Mouse (Mus musculus) testis, adult 2 months (tissue): ENCODE data around the gene Fgf23. TPM values are rescaled to one million over a fixed set of nuclear protein-coding genes. Genes with fewer than 3 reads are reported as not detected.

Experiments used
- H3K27ac ChIP-seq: fragments of 200-500 bp; 2 replicates; pipeline ENCODE4 v1.5.1; 2012; ENCODE audit warnings: low read depth, low read length; ENCODE audit not compliant: control insufficient read depth, insufficient read depth
- H3K27me3 ChIP-seq: fragments of 200-500 bp; 2 replicates; pipeline ENCODE4 v1.6.1; 2012; ENCODE audit warnings: mild to moderate bottlenecking, low read length, moderate library complexity; ENCODE audit not compliant: control insufficient read depth, insufficient read depth
- H3K36me3 ChIP-seq: fragments of 200-500 bp; 2 replicates; pipeline ENCODE4 v1.6.1; 2012; ENCODE audit warnings: mild to moderate bottlenecking, low read length; ENCODE audit not compliant: control insufficient read depth, insufficient read depth
- H3K4me1 ChIP-seq: fragments of 200-500 bp; 2 replicates; pipeline ENCODE4 v1.6.1; 2012; ENCODE audit warnings: low read length; ENCODE audit not compliant: control insufficient read depth, insufficient read depth
- H3K4me3 ChIP-seq: fragments of 200-500 bp; 2 replicates; pipeline ENCODE4 v1.5.1; 2012; ENCODE audit warnings: low read depth, mild to moderate bottlenecking, low read length, moderate library complexity, mixed read lengths; ENCODE audit not compliant: control insufficient read depth
- CTCF ChIP-seq: fragments of 200-500 bp; IDR thresholded peaks from 2 replicates; pipeline ENCODE4 v1.5.1; 2012; ENCODE audit warnings: low read depth, mild to moderate bottlenecking, inconsistent platforms, low read length, moderate library complexity; ENCODE audit not compliant: control insufficient read depth, insufficient read depth, insufficient replicate concordance
- POLR2A ChIP-seq: fragments of 200-500 bp; IDR thresholded peaks from 2 replicates; pipeline ENCODE4 v1.6.1; 2012; ENCODE audit warnings: low read depth, mild to moderate bottlenecking, inconsistent platforms, low read length, moderate library complexity; ENCODE audit not compliant: control insufficient read depth
- polyA plus RNA-seq: library from polyadenylated mRNA; depleted of rRNA; stranded (reverse); fragments of >200 nt; gene quantifications from 2 replicates; pipeline ENCODE4 v1.2.3, GENCODE M21; 2012; rRNA removed

Gene Fgf23
- polyA plus RNA-seq = 0.11 TPM in 1 of 2 replicates, not detected in the other

DNA sequence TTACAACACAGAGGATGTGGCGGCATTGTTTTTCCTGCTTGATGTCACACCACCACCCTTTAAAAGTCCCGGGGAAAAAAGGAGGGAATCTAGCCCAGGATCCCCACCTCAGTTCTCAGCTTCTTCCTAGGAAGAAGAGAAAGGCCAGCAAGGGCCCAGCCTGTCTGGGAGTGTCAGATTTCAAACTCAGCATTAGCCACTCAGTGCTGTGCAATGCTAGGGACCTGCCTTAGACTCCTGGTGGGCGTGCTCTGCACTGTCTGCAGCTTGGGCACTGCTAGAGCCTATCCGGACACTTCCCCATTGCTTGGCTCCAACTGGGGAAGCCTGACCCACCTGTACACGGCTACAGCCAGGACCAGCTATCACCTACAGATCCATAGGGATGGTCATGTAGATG lies at the start of gene Fgf23:
Gene Fgf23 (plus strand): TSS at position 86 of the 400 bp plus-strand sequence.
- H3K36me3 ChIP-seq = no peaks in the 10 kb centered on the region
- H3K4me1 ChIP-seq = no peaks in the 10 kb centered on the region
- H3K27me3 ChIP-seq = no peaks in the 10 kb centered on the region
- H3K27ac ChIP-seq = no peak within 1 kb of the TSS
- H3K4me3 ChIP-seq = no peak within 1 kb of the TSS
- no peak for TF ChIP-seq POLR2A
- no peak for TF ChIP-seq CTCF

DNA sequence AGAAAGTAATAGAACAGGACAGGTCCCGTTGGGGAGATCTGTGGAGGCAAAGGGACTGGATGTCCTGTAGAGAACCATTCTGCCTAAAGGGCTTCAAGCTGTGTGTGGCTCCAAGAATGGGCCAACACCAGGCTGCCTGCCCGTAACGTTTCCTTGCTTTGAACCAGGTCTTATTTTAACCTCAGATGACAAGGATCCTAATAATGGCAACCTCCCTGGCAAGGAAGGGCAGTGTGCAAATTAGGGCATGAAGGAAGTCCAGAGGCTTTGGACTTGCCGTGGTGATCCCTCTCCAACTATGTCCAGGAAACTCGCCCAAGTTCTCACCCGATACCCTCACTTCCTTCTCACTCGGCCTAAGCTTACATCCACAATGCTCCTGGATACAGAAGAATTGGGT lies 47.9 kb upstream of the Fgf23 start:
- Histone ChIP-seq H3K27ac (no peak overlapping the region), H3K4me3 (no peak overlapping the region), H3K4me1 (no peaks in the 10 kb centered on the region), H3K36me3 (no peaks in the 10 kb centered on the region), H3K27me3 (no peaks in the 10 kb centered on the region)
- no peak for TF ChIP-seq CTCF
- no peak for TF ChIP-seq POLR2A

DNA sequence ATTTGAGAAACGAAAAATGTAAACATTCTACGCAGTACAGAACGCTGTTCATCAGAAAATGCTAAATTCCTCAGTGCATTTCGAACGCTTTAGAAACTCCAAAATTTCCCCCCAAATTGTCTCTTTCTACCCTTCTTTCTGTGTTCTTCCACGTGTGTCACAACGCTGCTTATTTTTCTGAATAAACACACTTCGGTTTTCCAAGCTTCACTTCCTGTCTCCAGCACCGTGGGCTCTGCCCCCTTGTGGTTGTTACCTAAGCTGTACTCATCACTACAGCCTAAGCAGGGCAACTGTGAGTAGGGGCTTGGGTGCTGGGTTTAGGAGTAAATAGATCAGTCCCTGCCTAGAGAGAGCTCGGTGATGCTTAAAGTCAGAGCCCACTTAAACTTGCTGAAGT lies 37.9 kb upstream of the Fgf23 start:
- Histone ChIP-seq H3K27ac (no peak overlapping the region), H3K27me3 (no peaks in the 10 kb centered on the region), H3K4me1 (no peaks in the 10 kb centered on the region), H3K4me3 (no peak overlapping the region), H3K36me3 (no peaks in the 10 kb centered on the region)
- no peak for TF ChIP-seq CTCF
- TF ChIP-seq POLR2A = no peak

DNA sequence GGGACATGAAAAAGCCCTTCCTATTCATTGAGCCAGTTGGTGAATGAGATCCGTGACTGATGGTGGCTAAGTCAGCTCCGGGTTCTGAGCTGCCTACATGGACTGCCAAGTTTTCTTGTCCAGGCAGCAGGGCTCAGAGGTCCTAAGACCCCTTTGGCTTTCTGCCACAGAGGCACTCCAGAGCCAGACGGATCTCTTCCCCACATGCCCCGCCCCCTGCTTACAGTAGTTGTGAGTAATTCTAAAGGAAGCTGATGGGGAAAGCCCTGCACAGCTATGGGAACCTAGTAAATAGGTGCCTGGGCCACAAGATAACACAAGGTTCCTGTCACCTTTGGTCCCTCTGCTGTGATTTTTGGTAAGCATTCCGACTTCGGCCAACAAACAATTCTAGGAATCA lies 27.8 kb upstream of the Fgf23 start:
- Histone ChIP-seq H3K4me3 (no peak overlapping the region), H3K36me3 (no peaks in the 10 kb centered on the region), H3K27ac (no peak overlapping the region), H3K27me3 (no peaks in the 10 kb centered on the region), H3K4me1 (no peaks in the 10 kb centered on the region)
- TF ChIP-seq CTCF (no peak), POLR2A (no peak)

DNA sequence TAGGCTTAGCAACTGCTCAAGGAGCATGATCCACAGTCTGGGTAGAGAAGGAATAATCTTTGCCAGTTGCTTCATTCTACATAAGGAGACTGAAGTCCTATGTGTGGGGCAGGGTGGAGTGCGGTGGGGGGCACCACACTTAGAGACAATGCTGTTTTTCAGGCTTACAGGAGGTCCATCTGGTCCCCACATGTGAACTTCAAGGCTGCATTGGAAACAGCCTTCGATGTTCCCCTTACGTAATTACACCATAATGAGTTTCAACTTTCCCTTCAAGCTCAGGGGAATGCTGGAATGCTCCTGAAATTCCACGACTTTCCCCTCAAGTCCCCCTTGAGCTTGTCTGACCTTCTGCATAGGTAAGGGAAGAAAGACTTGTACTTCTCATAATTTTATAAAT lies 21.9 kb upstream of the Fgf23 start:
- no peak overlapping the region for H3K4me3 ChIP-seq
- no peak overlapping the region for H3K27ac ChIP-seq
- TF ChIP-seq CTCF = no peak
- no peak for TF ChIP-seq POLR2A
- no peaks in the 10 kb centered on the region for H3K4me1 ChIP-seq
- H3K27me3 ChIP-seq = no peaks in the 10 kb centered on the region
- H3K36me3 ChIP-seq = no peaks in the 10 kb centered on the region

DNA sequence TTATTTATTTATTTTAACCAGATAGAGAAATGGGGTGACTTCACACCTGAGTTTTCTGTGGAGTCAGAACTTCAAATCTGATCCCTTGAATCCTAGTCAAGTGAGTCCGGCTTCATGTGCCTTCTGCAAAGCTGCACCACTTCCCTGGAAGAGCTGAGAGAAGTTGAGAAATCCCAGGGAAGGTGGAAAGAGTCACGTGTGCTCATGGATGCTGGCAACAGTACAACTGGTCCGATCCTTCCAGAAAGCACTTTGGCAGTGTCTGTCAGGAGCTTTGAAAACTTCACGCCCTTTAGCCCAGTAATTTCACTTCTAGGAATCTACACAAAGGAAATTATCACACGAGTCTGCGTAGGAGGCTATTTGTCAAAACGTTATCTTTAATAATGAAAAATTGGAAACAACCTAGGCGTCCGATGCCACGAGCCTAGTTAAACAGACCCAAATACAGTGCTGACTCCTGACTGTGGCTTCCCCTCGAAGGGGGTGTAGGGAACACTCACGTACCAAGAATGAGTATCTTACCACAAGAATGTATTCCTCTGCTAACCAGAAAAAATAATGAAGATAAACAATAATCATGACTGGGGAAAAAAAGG lies 15.6 kb upstream of the Fgf23 start:
- Histone ChIP-seq H3K27me3 (no peaks in the 10 kb centered on the region), H3K27ac (no peak overlapping the region), H3K4me1 (no peaks in the 10 kb centered on the region), H3K4me3 (no peak overlapping the region), H3K36me3 (no peaks in the 10 kb centered on the region)
- TF ChIP-seq CTCF (no peak), POLR2A (no peak)

DNA sequence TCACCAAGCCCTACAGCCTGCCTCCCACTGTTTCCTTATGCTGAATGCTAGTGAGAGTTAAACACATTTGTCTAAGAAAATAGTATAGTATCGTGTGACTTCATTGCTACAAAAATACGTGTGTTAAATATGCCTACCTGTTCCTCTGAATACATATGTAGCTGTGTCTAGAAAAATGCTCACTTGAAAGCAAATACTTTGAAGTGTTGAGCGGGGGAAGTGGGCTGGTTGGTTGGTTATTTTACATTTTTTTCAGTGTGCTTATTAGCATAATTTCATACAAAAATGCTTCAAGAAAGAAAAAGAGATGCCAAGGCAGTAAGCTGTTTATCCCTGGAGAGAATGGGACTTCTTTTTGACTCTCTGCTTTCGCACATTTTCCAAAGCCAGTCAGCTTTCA lies 12.7 kb upstream of the Fgf23 start:
- no peak overlapping the region for H3K4me3 ChIP-seq
- H3K4me1 ChIP-seq = no peaks in the 10 kb centered on the region
- TF ChIP-seq CTCF (no peak), POLR2A (no peak)
- H3K27me3 ChIP-seq = no peaks in the 10 kb centered on the region
- no peak overlapping the region for H3K27ac ChIP-seq
- H3K36me3 ChIP-seq = no peaks in the 10 kb centered on the region

DNA sequence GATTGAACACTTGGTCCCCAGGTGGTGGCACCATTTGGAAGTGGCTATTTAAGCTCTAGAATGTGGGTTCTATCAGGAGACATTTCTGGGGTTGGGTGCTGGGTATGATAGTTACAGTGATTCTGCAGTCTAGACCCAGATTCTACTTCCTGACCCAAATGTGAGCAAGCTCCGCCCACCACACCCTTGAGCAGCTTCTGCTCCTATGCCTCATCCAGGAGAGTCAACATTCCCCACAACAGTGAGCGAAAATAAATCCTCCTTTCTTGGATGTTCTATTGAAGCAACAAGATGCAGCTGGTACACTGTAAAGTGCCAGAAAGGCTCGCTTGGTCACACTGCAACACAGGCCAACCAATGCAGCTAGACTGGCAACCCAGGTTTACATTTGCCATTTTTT lies 8.8 kb upstream of the Fgf23 start:
- no peaks in the 10 kb centered on the region for H3K27me3 ChIP-seq
- no peak overlapping the region for H3K27ac ChIP-seq
- TF ChIP-seq POLR2A = no peak
- no peak for TF ChIP-seq CTCF
- no peaks in the 10 kb centered on the region for H3K36me3 ChIP-seq
- H3K4me1 ChIP-seq = no peaks in the 10 kb centered on the region
- H3K4me3 ChIP-seq = no peak overlapping the region
